Mouse (Mus musculus) adrenal gland, adult (tissue): ENCODE measurements at regions not wholly inside any gene's neighbourhood (a gene's known extent, or its start where the extent isn't known, plus 50 kb on each side); places are given as distances from the start of the nearest gene placed in this dataset.
A peak's percentile ranks its signal among the peaks of the same experiment; 100 is the strongest.

Experiments used
- DNase-seq, 2 experiments: peaks; one replicate each; pipeline ENCODE4 v3.0.0; 2022 to 2023; ENCODE audit warnings: low spot score in 1 of 2; ENCODE audit not compliant: inconsistent age in 2 of 2

- no peak for DNase-seq
These were observed 51.9 kb upstream of the Slc16a1 start for GRCm38 (mm10) chr3:104586342-104587175.

DNA sequence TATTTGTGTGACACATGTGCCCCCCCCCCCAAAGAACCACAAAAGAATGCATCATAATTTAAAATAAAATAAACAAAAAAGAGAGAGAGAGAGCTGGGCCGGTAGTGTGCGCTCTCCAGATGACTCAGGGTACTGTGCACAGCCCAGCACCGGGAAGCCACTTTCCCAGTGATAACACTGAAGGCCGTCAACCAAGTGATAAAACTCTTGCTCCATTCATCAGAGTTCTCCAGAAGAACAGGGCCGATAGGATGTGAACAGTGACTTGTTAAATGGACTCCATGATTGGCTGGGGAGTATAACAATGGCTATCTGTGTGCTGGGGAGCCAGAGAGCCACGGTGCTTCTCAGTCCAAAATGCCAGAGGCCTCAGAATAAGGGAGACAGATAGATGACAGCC lies 53.2 kb upstream of the Slc16a1 start:
- peak in 1 of 2 experiments; percentile 32 for DNase-seq

DNA sequence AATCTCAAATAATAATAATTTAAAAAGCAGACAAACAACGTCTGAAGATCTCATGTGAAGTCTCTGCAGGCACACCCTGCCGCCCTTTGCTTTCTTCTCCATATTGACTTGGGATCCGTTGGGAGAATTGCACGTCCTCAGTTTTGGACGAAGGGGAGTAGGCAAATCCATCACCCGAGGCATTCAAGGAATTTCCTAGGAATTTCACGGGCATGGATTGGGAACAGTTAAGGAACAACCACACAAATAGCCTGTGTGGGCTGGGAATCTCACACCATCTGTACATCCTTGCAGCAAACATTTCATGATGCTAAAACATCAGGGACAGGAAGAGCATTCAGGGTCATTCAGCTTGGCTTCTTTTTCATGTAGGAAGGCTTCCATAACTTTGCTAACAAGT lies 55.2 kb upstream of the Slc16a1 start:
- no peak for DNase-seq

- no peak for DNase-seq
These were observed 55.9 kb upstream of the Slc16a1 start for GRCm38 (mm10) chr3:104582521-104582920.

DNA sequence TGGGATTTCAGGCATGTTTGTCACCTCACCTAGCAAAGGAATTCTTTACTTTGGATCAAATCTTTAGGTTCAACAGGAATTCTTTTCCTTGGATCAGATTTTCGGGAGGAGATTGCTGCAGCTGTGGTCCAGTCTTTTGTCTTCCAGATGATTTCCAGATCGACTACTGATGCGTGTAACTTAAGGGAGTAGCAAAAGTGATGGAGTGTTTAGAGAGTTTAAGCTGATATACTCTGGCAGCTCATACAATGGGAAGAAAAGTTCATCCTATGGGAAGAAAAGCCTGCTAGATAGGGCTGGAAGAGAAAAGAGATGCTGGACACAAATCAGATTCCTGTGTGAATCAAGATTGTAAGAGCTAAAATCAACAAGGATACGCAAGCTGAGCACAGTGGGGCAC lies 59.3 kb upstream of the Slc16a1 start:
- DNase-seq = no peak

- DNase-seq = no peak
These were observed 60.1 kb upstream of the Slc16a1 start for GRCm38 (mm10) chr3:104578374-104578773.

- no peak for DNase-seq
These were observed 61.1 kb upstream of the Slc16a1 start for GRCm38 (mm10) chr3:104577228-104577927.

DNA sequence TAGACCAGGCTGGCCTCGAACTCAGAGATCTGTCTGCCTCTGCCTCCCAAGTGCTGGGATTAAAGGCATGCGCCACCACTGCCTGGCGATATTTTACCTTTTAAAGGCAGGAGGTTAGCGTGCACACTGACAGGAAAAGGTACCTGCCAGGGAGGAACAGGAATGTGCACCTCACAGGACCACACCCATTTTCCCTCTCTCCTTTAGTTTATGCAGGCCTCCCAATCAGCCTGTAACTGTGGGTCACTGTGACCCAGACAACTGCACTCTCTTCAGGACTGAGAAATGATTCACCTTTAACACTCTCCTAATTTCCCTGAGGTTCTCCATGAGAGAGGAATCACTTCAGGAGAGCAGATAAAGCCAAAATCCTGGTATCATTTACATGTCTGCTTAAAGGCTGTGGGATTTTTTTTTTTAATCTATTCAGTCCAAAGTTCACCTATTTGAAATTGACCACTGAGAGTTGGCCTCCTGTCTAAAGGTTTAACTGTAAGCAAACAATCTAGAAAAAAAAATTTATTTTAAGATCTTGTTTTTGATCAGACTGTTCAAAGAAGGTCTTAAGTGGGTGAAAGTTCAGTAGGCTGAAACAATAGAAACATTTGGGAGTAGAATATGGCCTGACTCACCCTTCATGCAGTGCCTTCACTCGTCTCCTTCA lies 61.7 kb upstream of the Lrig2 start:
- no peak for DNase-seq

DNA sequence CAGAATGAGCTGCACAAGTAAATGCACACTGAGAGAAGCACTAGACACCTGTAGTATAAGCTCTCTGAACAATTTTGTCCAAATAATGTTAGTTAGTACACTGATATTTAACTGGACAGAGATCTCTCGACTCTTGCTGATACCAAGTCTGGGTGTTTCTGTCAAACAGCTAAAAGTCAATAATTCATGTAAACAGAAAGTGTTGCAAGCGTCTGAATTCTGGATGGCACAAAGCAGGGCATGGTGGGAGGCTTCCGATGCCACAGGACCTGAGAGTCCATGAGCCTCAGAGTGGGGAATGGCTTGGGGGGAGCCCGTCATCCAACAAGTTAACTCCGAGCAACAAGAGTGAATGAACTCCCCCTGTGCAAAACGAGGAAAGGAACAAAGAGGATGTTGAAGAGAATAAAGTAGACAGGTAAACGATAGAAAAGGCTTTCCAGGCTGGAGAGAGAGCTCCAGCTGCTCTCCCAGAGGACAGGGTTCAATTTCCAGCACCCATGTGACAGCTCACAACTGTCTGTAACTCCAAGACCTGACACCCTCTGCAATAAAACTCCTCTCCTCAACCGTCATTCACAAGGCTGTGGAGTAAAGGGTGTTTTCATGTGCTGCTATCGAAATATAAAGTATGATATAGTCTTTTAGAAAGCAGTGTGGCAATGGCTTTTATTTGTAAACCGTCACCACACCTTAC lies 60.4 kb upstream of the Lrig2 start:
- DNase-seq = no peak

GRCm38 (mm10) chr3:104565423-104566230 lies 53.9 kb upstream of the Lrig2 start:
- no peak for DNase-seq

DNA sequence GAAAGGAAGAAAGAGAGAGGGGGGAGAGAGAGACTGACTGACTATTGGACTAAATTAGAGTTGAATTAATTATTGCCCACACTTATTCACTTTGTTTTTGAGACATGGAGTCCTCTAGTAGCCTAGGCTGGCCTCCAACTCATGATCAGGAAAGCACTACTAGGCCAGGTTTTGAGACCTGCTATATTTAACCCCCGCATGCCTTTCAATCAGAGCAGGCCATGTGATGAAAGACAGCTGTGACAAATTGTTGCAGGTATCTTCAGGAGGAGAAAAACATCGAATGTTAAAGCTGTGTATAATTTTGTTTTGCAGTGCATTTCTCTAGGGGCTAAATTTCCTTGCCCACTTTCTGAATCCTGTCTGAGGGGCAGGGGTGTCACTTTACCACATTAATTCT lies 53.1 kb upstream of the Lrig2 start:
- DNase-seq = no peak

DNA sequence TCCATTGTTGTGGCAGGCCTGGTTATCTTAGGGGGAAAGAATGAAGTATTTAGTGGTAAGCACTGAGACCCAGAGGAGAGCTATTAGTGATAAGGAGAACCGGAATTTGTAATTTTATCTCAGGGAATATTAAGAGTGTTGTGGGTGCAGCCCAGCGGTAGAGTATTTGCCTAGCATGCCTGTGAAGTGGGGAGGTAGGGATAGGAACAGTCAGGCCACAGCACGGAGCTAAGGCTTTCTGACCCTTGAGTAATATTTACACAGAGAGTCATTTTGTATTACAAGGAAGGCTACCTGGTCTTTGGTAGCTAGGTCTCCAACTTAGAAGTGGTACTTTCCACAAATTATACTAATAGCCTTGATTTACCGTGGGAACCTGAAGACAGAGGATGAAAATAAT lies 49.8 kb upstream of the Lrig2 start:
- no peak for DNase-seq
